Mouse (Mus musculus) ES-Bruce4 (cell line): ENCODE results near the gene Anxa6. TPM values are rescaled to one million over a fixed set of nuclear protein-coding genes. Genes with fewer than 3 reads are reported as not detected.
A peak's percentile ranks its signal among the peaks of the same experiment; 100 is the strongest.

Source experiments
- H3K27ac ChIP-seq: 2 replicates; pipeline ENCODE4 v1.5.1; 2012; ENCODE audit warnings: low read length, inconsistent platforms; ENCODE audit not compliant: insufficient read depth
- H3K27me3 ChIP-seq: 2 replicates; pipeline ENCODE4 v1.6.1; 2012; ENCODE audit warnings: mild to moderate bottlenecking, low read length, inconsistent platforms; ENCODE audit not compliant: control insufficient read depth, poor library complexity, insufficient read depth, severe bottlenecking
- H3K36me3 ChIP-seq: 2 replicates; pipeline ENCODE4 v1.6.1; 2012; ENCODE audit warnings: inconsistent platforms, mild to moderate bottlenecking, low read length, moderate library complexity; ENCODE audit not compliant: control insufficient read depth, poor library complexity, insufficient read depth, severe bottlenecking
- H3K4me1 ChIP-seq: one replicate; pipeline ENCODE4 v1.8.1; 2011; ENCODE audit warnings: low read length; ENCODE audit not compliant: control insufficient read depth, insufficient read depth
- H3K4me3 ChIP-seq: 2 replicates; pipeline ENCODE4 v1.5.1; 2011; ENCODE audit warnings: low read depth, mild to moderate bottlenecking, low read length
- H3K9ac ChIP-seq: 2 replicates; pipeline ENCODE4 v1.6.1; 2012; ENCODE audit warnings: low read depth, mild to moderate bottlenecking, inconsistent platforms; ENCODE audit not compliant: poor library complexity, severe bottlenecking
- H3K9me3 ChIP-seq: replicated peaks from 2 replicates; pipeline ENCODE4 v1.6.1; 2012; ENCODE audit warnings: mild to moderate bottlenecking, low read length, inconsistent platforms; ENCODE audit not compliant: control insufficient read depth, poor library complexity, insufficient read depth, severe bottlenecking
- CTCF ChIP-seq: IDR thresholded peaks from one replicate; pipeline ENCODE4 v1.8.1; 2011; ENCODE audit warnings: low read depth, low read length
- EP300 ChIP-seq: IDR thresholded peaks from 2 replicates; pipeline ENCODE4 v1.6.1; 2011; ENCODE audit warnings: low read depth, low read length; ENCODE audit not compliant: insufficient read depth
- POLR2A ChIP-seq: IDR thresholded peaks from one replicate; pipeline ENCODE4 v1.8.1; 2011; ENCODE audit warnings: low read length; ENCODE audit not compliant: insufficient read depth
- polyA plus RNA-seq: library from polyadenylated mRNA; stranded (reverse); fragments of >200 nt; gene quantifications from 2 replicates; pipeline ENCODE4 v1.2.4, GENCODE M21; 2011; ENCODE audit warnings: low read depth; ENCODE audit not compliant: missing spikeins, insufficient read depth, insufficient read length

Gene Anxa6
- polyA plus RNA-seq, 1 experiment, result 76.1 TPM

- Histone ChIP-seq H3K36me3 (peaks cover 26% of the 10 kb centered on the region), H3K27ac (no peak overlapping the region), H3K27me3 (no peaks in the 10 kb centered on the region), H3K4me1 (peaks cover 6% of the 10 kb centered on the region), H3K4me3 (no peak overlapping the region), H3K9me3 (no peaks in the 10 kb centered on the region), H3K9ac (no peak overlapping the region)
- TF ChIP-seq POLR2A, result no peak
- TF ChIP-seq EP300, result no peak
- peak; percentile 74 for TF ChIP-seq CTCF
Observed at GRCm38 (mm10) chr11:54931405-54932093, 101.7 kb downstream of the Anxa6 start.

- Histone ChIP-seq H3K9ac (no peak overlapping the region), H3K4me1 (peaks cover 1% of the 10 kb centered on the region), H3K9me3 (no peaks in the 10 kb centered on the region), H3K27ac (no peak overlapping the region), H3K36me3 (peaks cover 31% of the 10 kb centered on the region), H3K4me3 (no peak overlapping the region), H3K27me3 (no peaks in the 10 kb centered on the region)
- TF ChIP-seq CTCF, result peak; percentile 81
- no peak for TF ChIP-seq POLR2A
- no peak for TF ChIP-seq EP300
Observed at GRCm38 (mm10) chr11:54930318-54930979, 102.8 kb downstream of the Anxa6 start.

GRCm38 (mm10) chr11:54929744-54930143 lies 103.5 kb downstream of the Anxa6 start:
- Histone ChIP-seq H3K27me3 (no peaks in the 10 kb centered on the region), H3K9ac (no peak overlapping the region)

GRCm38 (mm10) chr11:54929290-54929689 lies 104.0 kb downstream of the Anxa6 start:
- TF ChIP-seq POLR2A (no peak), CTCF (no peak), EP300 (no peak)
- peaks cover 31% of the 10 kb centered on the region for H3K36me3 ChIP-seq

More at GRCm38 (mm10) chr11:54929744-54930143, 103.5 kb downstream of the Anxa6 start:
- Histone ChIP-seq H3K9me3 (no peaks in the 10 kb centered on the region), H3K4me3 (no peak overlapping the region), H3K27ac (no peak overlapping the region), H3K36me3 (peaks cover 31% of the 10 kb centered on the region), H3K4me1 (no peaks in the 10 kb centered on the region)
- TF ChIP-seq CTCF (no peak), EP300 (no peak), POLR2A (no peak)

More at GRCm38 (mm10) chr11:54929290-54929689, 104.0 kb downstream of the Anxa6 start:
- Histone ChIP-seq H3K27me3 (no peaks in the 10 kb centered on the region), H3K4me1 (no peaks in the 10 kb centered on the region), H3K9ac (no peak overlapping the region), H3K4me3 (no peak overlapping the region), H3K9me3 (no peaks in the 10 kb centered on the region), H3K27ac (no peak overlapping the region)

Other genes with a start within 250 kb of the Anxa6 start
- gene Cdc42se2, start 245.8 kb downstream of the Anxa6 start, polyA plus RNA-seq, result 62.4 and 69.7 TPM in 2 replicates
- gene Lyrm7, start 172.5 kb downstream of the Anxa6 start, polyA plus RNA-seq, result 26.3 and 33.2 TPM in 2 replicates
- 321 and 324 TPM in 2 replicates for gene Hint1, start 167.1 kb downstream of the Anxa6 start, polyA plus RNA-seq
- 50.8 and 52.4 TPM in 2 replicates for gene Gpx3, start 131.0 kb downstream of the Anxa6 start, polyA plus RNA-seq
- gene Tnip1, start 70.5 kb downstream of the Anxa6 start, polyA plus RNA-seq, result 33.2 and 42.6 TPM in 2 replicates
- gene Ccdc69, start 44.7 kb upstream of the Anxa6 start, polyA plus RNA-seq, result not detected in 2 replicates
- gene Gm2a, start 64.7 kb upstream of the Anxa6 start, polyA plus RNA-seq, result 24.7 and 24.9 TPM in 2 replicates
- not detected in 2 replicates for gene Slc36a3, start 118.3 kb upstream of the Anxa6 start, polyA plus RNA-seq
- not detected in 2 replicates for gene Slc36a2, start 151.6 kb upstream of the Anxa6 start, polyA plus RNA-seq
- 5.3 and 6.3 TPM in 2 replicates for gene Slc36a1, start 170.9 kb upstream of the Anxa6 start, polyA plus RNA-seq